Mouse (Mus musculus): ENCODE data around the gene Tradd.

DNA sequence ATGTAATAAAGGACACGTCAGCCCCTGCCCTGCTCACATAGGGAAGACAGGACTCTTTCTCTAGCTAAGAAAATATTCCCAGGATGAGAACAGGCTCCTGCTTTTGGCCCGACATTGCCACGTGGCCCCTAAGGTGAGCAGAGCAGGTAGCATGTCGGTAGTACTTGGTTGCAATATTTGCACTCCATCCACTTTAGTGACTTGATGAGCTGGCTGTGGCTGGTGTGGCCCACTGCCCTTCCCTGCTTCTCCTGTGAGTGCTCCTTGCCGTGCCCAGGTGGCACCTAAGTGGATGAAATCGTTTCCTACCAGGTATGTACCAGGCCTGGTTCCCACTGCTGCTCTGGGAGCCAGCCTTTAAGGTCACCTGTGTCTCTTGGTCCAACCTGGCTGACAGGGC is 12.5 kb downstream of the Tradd start:
- no peak for TF ChIP-seq CTCF (IDR thresholded peaks at IDR 0.05; ENCODE audit: low read depth, low read length)
- TF ChIP-seq POLR2A (IDR thresholded peaks at IDR 0.05; ENCODE audit: borderline replicate concordance, low read depth, low read length): no peak

Measured in bone marrow macrophage, adult 2 months (primary cell).